Mouse (Mus musculus) bone marrow macrophage, adult 2 months (primary cell): ENCODE results near the gene Rps6ka5.

Source experiments
- CTCF ChIP-seq: IDR thresholded peaks from 2 replicates; pipeline ENCODE4 v1.5.1; 2012; ENCODE audit warnings: low read depth, mild to moderate bottlenecking, low read length, moderate library complexity
- POLR2A ChIP-seq: IDR thresholded peaks from 2 replicates; pipeline ENCODE4 v1.6.1; 2012; ENCODE audit warnings: mild to moderate bottlenecking, low read depth, low read length, borderline replicate concordance

- no peak for TF ChIP-seq CTCF
- TF ChIP-seq POLR2A, result no peak
These were observed 156.2 kb downstream of the Rps6ka5 start for GRCm38 (mm10) chr12:100570522-100571072.
